Mouse (Mus musculus) kidney, adult 2 months (tissue): ENCODE data around the gene Tas2r138.

Source experiments
- CTCF ChIP-seq: fragments of 200-500 bp; conservative IDR thresholded peaks from 2 replicates; pipeline ENCODE4 v1.5.1; 2011; ENCODE audit warnings: low read depth, mild to moderate bottlenecking, control low read depth, low read length, moderate library complexity, mixed read lengths; ENCODE audit not compliant: insufficient read depth, insufficient read length
- POLR2A ChIP-seq: fragments of 200-500 bp; IDR thresholded peaks from one replicate; pipeline ENCODE4 v1.6.1; 2011; ENCODE audit warnings: low read depth, low read length, control low read depth

GRCm38 (mm10) chr6:40650953-40651352 is 37.8 kb upstream of the Tas2r138 start:
- TF ChIP-seq CTCF (no peak), POLR2A (no peak)
